Mouse (Mus musculus) testis, postnatal 10 days (tissue): Measurements from ENCODE around the gene Ccdc28b.

Experiments
- DNase-seq: peaks from one replicate; pipeline ENCODE4 v3.0.0; 2021; ENCODE audit warnings: low spot score

Ccdc28b gene

GRCm38 (mm10) chr4:129622803-129623535 lies 778 bp downstream of the Ccdc28b start:
- DNase-seq, result no peak

- DNase-seq, result no peak
These were observed 1.5 kb downstream of the Ccdc28b start for GRCm38 (mm10) chr4:129622120-129622802.

- no peak for DNase-seq
These were observed 2.4 kb downstream of the Ccdc28b start for GRCm38 (mm10) chr4:129621283-129621841.

GRCm38 (mm10) chr4:129620419-129621282 lies 3.1 kb downstream of the Ccdc28b start:
- no peak for DNase-seq

GRCm38 (mm10) chr4:129618786-129619691 lies 4.7 kb downstream of the Ccdc28b start, which contains the start of gene Iqcc:
TSS of gene Iqcc (minus strand) at chr4:129619099.
- peak; percentile 95 for DNase-seq

- DNase-seq, result no peak
These were observed 5.7 kb downstream of the Ccdc28b start for GRCm38 (mm10) chr4:129618031-129618430.

- DNase-seq, result no peak
These were observed 6.6 kb downstream of the Ccdc28b start for GRCm38 (mm10) chr4:129617121-129617641.

GRCm38 (mm10) chr4:129616631-129617030 lies 7.1 kb downstream of the Ccdc28b start:
- DNase-seq, result no peak

GRCm38 (mm10) chr4:129615801-129616290 lies 7.9 kb downstream of the Ccdc28b start:
- DNase-seq, result no peak

- no peak for DNase-seq
These were observed 9.7 kb downstream of the Ccdc28b start, which contains the start of gene Dcdc2b for GRCm38 (mm10) chr4:129614093-129614492. TSS of gene Dcdc2b (minus strand) at chr4:129614257.

GRCm38 (mm10) chr4:129610472-129610871 lies 13.3 kb downstream of the Ccdc28b start:
- no peak for DNase-seq

GRCm38 (mm10) chr4:129610026-129610425 lies 13.7 kb downstream of the Ccdc28b start:
- DNase-seq, result no peak

GRCm38 (mm10) chr4:129609139-129609631 lies 14.6 kb downstream of the Ccdc28b start:
- DNase-seq, result no peak

- peak; percentile 85 for DNase-seq
These were observed 15.2 kb downstream of the Ccdc28b start for GRCm38 (mm10) chr4:129608426-129609025.

GRCm38 (mm10) chr4:129600233-129601158 lies 23.3 kb downstream of the Ccdc28b start, which contains the start of the genes Eif3i and Tmem234:
TSS of gene Eif3i (minus strand) at chr4:129600648.
TSS of gene Tmem234 (plus strand) at chr4:129600668.
- DNase-seq, result peak; percentile 84

- no peak for DNase-seq
These were observed 34.9 kb downstream of the Ccdc28b start for GRCm38 (mm10) chr4:129588865-129589264.

- no peak for DNase-seq
These were observed 36.8 kb downstream of the Ccdc28b start for GRCm38 (mm10) chr4:129586943-129587342.

- no peak for DNase-seq
These were observed 38.0 kb downstream of the Ccdc28b start for GRCm38 (mm10) chr4:129585773-129586172.
